Mouse (Mus musculus) spleen, adult 2 months (tissue): ENCODE data around the gene Zhx3. TPM values are rescaled to one million over a fixed set of nuclear protein-coding genes. Genes with fewer than 3 reads are reported as not detected.

ENCODE experiments used
- DNase-seq, 2 experiments: peaks; one replicate each; pipeline versions ENCODE4 v3.0.0 to v3.0.0-alpha.2; 2012 to 2021; ENCODE audit warnings: low spot score in 2 of 2, low read depth in 1 of 2
- H3K27ac ChIP-seq: fragments of 200-500 bp; 2 replicates; pipeline ENCODE4 v1.5.1; 2012; ENCODE audit warnings: low read length, inconsistent platforms; ENCODE audit not compliant: insufficient read depth
- H3K27me3 ChIP-seq: fragments of 200-500 bp; 2 replicates; pipeline ENCODE4 v1.6.1; 2012; ENCODE audit warnings: mild to moderate bottlenecking, moderate library complexity, low read length, inconsistent platforms; ENCODE audit not compliant: control insufficient read depth, insufficient read depth
- H3K36me3 ChIP-seq: fragments of 200-500 bp; 2 replicates; pipeline ENCODE4 v1.6.1; 2012; ENCODE audit warnings: mild to moderate bottlenecking, low read length, inconsistent platforms; ENCODE audit not compliant: control insufficient read depth, insufficient read depth
- H3K4me1 ChIP-seq: fragments of 200-500 bp; 2 replicates; pipeline ENCODE4 v1.6.1; 2011; ENCODE audit warnings: inconsistent platforms; ENCODE audit not compliant: control insufficient read depth, insufficient read depth, insufficient read length
- H3K4me3 ChIP-seq: fragments of 200-500 bp; 2 replicates; pipeline ENCODE4 v1.5.1; 2011; ENCODE audit warnings: mild to moderate bottlenecking, inconsistent platforms; ENCODE audit not compliant: insufficient read depth, insufficient read length; ENCODE audit errors: extremely low read depth
- CTCF ChIP-seq: fragments of 200-500 bp; IDR thresholded peaks from 2 replicates; pipeline ENCODE4 v1.5.1; 2011; ENCODE audit warnings: mild to moderate bottlenecking, inconsistent platforms; ENCODE audit not compliant: insufficient read depth, insufficient read length, insufficient replicate concordance; ENCODE audit errors: extremely low read depth
- POLR2A ChIP-seq: fragments of 200-500 bp; IDR thresholded peaks from 2 replicates; pipeline ENCODE4 v1.6.1; 2011; ENCODE audit warnings: low read depth, low read length, inconsistent platforms
- WGBS: fragments of 180-500 bp; shearing (Covaris S2); methylation state at CpG from one replicate; pipeline ENCODE4 v1.1.7; 2018; 5-methylcytosine and 5-hydroxymethylcytosine counted together
- polyA plus RNA-seq: library from polyadenylated mRNA; depleted of rRNA; stranded (reverse); fragments of >200 nt; gene quantifications from 2 replicates; pipeline ENCODE4 v1.2.3, GENCODE M21; 2012

Zhx3 gene
- polyA plus RNA-seq, 1 experiment = 1.5 TPM

DNA sequence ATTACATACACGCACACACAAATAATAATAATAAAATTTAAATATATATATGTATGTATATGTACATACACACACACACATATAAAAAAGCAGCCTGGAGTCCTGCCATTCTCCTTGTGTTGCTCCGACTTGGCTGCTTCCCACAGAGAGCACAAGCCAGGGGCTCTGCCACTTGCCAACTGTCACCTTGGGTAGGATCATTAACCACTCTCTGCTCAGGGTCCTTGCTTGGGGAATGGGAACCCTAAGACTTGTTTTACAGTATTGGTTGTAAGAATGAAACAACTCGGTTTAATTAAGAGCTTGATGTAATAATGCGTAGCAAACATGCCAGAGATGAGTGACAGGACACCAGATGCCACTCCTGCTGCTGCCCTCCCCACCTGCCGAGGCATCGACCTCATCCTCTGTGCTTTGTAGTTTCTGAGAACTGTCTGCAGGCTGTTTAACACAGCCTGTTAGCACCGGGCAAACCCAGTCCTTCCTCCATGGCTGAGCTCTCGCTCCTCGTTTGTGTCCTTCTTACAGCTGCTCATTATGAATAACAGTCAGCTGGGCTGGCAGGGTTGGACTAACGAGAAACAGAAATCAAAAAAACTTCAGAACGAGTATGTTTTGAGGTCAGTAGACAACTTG is 132.2 kb downstream of the Zhx3 start:
- H3K4me1 ChIP-seq = peaks cover 34% of the 10 kb centered on the region
- no peaks in the 10 kb centered on the region for H3K36me3 ChIP-seq
- no peak for DNase-seq
- H3K27me3 ChIP-seq = no peaks in the 10 kb centered on the region
- no peak overlapping the region for H3K4me3 ChIP-seq
- WGBS = 35% methylated on average over 11 of the region's 11 CpGs
- peak overlapping the region; percentile 73 for H3K27ac ChIP-seq
- TF ChIP-seq POLR2A (no peak), CTCF (no peak)

DNA sequence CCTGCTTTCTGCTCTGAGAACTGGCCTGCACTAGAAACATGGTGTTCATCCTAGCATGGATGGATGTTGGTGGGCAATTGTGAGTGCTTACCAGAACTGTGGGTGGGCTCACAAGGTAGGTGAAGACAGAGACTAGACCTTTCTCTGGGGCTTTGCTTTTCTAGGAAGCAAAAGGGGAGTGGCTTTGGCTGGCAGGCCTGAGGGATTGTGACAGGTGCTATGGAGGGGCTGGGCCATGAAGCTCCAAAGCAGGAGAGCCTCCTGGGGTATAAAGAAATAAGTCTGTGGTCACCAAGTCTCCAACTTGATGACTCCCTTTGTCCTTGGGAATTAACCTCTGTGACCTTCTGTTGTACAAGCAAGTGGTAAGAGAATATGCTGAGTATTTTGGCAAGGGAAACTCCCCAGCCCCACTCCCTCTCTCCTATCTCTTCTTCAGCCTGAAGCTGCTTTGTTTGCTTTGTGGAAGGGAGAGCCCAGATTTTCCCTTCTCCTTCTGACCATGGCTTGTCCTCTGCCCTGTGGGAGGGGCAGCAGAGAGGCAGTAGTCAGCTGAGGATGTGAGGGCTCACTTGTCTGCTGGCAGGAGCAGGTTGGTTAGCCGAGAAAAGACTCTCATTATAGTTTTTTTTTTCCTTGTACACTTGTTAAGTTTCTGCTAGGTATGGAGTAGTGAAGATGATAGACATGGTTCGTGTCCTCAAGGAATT is 133.0 kb downstream of the Zhx3 start:
- Histone ChIP-seq H3K4me3 (no peak overlapping the region), H3K27me3 (no peaks in the 10 kb centered on the region), H3K4me1 (peaks cover 28% of the 10 kb centered on the region), H3K27ac (no peak overlapping the region), H3K36me3 (no peaks in the 10 kb centered on the region)
- TF ChIP-seq POLR2A = no peak
- no peak for TF ChIP-seq CTCF
- DNase-seq = no peak
- WGBS = 59% methylated on average over 2 of the region's 2 CpGs

DNA sequence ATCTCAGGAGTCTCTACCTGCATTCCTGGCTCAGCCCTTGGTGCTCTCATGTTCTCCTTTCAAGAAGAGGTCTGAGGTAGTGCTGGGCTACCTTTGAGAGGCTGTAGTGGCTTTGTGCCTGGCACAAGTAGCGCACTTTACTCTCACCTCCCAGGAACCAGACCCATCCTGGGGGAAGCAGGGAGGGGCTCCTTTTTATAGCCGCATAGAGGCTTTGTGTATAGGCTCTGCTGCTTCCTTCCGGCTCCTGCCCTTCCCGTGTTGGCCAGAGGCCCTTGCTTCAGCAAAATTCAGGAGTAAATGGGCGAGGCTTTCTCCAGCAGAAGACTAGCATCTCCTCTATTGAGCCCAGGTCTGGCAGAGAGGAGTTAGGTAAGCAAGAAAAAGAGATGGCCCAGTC is 134.4 kb downstream of the Zhx3 start:
- DNase-seq = no peak

DNA sequence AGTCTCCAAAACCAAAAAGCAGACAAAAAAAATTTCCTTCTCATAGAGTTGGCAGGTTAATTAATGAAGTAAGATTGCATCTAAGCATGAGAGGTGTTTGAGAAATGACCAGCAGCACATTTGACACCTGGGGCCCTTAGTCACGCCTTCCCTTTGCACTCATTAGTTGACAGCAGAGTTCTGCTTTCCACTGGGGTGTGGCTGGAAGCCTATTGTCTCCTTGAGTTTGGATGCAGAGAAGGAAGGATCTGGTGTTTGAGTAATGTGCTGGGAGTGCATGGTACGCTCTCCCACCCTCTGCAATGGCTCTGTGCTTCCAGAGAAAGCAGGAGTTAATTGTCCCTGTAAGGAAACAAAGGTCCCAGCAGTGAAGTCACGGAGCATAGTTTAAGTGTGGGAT is 136.3 kb downstream of the Zhx3 start:
- H3K4me3 ChIP-seq = no peak overlapping the region
- no peaks in the 10 kb centered on the region for H3K36me3 ChIP-seq
- no peak for DNase-seq
- H3K27me3 ChIP-seq = no peaks in the 10 kb centered on the region
- H3K27ac ChIP-seq = no peak overlapping the region
- peaks cover 6% of the 10 kb centered on the region for H3K4me1 ChIP-seq
- TF ChIP-seq POLR2A (no peak), CTCF (no peak)
- WGBS = 92% methylated on average over 3 of the region's 3 CpGs

More for the DNA sequence above, 134.4 kb downstream of the Zhx3 start:
- Histone ChIP-seq H3K36me3 (no peaks in the 10 kb centered on the region), H3K4me1 (peaks cover 17% of the 10 kb centered on the region), H3K27ac (no peak overlapping the region), H3K4me3 (no peak overlapping the region), H3K27me3 (no peaks in the 10 kb centered on the region)
- no peak for TF ChIP-seq POLR2A
- no peak for TF ChIP-seq CTCF
- 86% methylated on average over 5 of the region's 5 CpGs for WGBS

DNA sequence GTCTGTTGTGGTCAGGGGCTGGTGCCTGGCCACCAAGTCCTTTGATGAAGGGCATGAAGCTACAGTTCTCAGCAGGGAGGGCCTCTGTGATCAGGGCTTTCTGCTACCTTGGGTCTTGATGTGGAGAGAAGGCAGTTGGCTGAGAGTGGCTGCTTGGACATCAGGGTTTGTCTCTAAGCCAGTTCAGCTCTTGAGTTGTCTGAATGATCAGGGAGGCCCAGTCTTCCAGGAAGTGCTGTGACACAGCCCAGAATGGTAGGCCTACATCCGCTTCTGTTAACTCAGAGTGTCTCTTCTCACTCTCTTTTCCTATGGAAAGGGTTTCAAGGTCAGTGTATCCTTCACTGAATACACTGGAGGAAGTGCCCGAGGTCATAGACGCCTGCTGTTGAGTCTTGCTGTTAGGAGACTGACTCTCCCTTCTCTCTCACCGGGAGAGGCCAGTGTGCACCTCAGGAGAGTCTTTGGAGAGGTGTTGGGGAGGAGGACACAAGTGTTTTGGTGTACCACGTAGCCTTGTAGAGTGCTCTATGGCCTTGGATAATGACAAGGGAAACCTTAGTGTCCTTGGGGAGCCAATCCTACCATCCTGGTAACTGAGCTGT is 137.0 kb downstream of the Zhx3 start:
- DNase-seq = no peak
- H3K4me3 ChIP-seq = no peak overlapping the region
- no peaks in the 10 kb centered on the region for H3K36me3 ChIP-seq
- TF ChIP-seq POLR2A (no peak), CTCF (no peak)
- WGBS = 71% methylated on average over 5 of the region's 5 CpGs
- H3K4me1 ChIP-seq = peaks cover 3% of the 10 kb centered on the region
- H3K27ac ChIP-seq = peak overlapping the region; percentile 59
- no peaks in the 10 kb centered on the region for H3K27me3 ChIP-seq

DNA sequence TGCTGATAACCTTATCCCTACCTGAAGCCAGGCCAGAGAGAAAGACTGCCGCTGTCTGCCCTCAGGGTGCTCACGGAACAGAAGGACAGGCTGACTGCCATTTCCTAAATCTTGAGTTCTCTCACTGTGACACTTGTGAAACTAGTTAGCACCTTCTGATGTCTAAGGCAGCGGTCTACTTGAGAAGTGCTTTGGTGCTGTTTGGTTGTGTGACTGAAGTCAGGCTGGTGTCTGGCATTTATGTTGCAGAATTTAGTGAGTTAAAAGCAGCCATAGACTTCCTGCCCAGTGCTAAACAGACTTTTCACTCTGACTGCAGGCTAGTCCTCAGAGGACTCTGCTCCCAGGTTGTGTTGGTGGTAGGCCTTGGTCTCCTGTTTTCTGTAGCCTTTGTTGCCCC is 138.5 kb downstream of the Zhx3 start:
- peak overlapping the region; percentile 69 for H3K27ac ChIP-seq
- H3K36me3 ChIP-seq = no peaks in the 10 kb centered on the region
- DNase-seq = no peak
- 71% methylated on average over 3 of the region's 3 CpGs for WGBS
- H3K27me3 ChIP-seq = no peaks in the 10 kb centered on the region
- no peak overlapping the region for H3K4me3 ChIP-seq
- H3K4me1 ChIP-seq = peaks cover 3% of the 10 kb centered on the region
- TF ChIP-seq CTCF (no peak), POLR2A (no peak)
